Mouse (Mus musculus) liver, adult 2 months (tissue): ENCODE measurements around the gene Arid5a.

Experiments used
- CTCF ChIP-seq: fragments of 200-500 bp; IDR thresholded peaks from 2 replicates; pipeline ENCODE4 v1.5.1; 2011; ENCODE audit warnings: low read depth, low read length, control low read depth
- POLR2A ChIP-seq: fragments of 200-500 bp; IDR thresholded peaks from 2 replicates; pipeline ENCODE4 v1.6.1; 2011; ENCODE audit warnings: low read length, control low read depth; ENCODE audit not compliant: insufficient read depth; ENCODE audit errors: extremely low read depth

GRCm38 (mm10) chr1:36326815-36327214 lies 19.3 kb downstream of the Arid5a start:
- TF ChIP-seq POLR2A = no peak
- TF ChIP-seq CTCF = no peak
